Mouse (Mus musculus) frontal cortex, postnatal 25 days (tissue): ENCODE measurements around the gene Aup1.

ENCODE experiments used
- DNase-seq, 2 experiments: peaks; one replicate each; pipeline ENCODE4 v3.0.0; 2022; ENCODE audit warnings: low spot score in 2 of 2

The Aup1 gene

DNA sequence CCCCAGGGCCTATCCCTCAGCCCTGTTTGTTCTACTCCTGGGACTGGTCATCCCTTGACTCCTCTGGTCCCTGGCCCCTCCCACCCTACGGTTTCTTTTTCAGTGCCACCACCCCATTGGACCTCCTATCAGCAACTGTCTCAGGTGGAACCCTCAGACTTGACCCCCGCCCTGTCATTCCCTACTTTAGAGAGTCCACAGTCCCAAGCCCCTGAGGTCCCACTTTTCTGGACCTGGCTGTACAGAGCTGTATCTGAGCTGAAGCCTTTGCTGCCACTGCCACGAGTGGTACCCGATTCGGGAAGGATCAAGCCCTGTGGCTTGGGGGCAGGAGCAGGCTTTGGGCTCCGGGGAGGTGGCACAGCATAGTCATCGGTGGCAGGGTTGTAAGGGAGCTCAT, 23.2 kb upstream of the Aup1 start:
- DNase-seq = no peak

DNA sequence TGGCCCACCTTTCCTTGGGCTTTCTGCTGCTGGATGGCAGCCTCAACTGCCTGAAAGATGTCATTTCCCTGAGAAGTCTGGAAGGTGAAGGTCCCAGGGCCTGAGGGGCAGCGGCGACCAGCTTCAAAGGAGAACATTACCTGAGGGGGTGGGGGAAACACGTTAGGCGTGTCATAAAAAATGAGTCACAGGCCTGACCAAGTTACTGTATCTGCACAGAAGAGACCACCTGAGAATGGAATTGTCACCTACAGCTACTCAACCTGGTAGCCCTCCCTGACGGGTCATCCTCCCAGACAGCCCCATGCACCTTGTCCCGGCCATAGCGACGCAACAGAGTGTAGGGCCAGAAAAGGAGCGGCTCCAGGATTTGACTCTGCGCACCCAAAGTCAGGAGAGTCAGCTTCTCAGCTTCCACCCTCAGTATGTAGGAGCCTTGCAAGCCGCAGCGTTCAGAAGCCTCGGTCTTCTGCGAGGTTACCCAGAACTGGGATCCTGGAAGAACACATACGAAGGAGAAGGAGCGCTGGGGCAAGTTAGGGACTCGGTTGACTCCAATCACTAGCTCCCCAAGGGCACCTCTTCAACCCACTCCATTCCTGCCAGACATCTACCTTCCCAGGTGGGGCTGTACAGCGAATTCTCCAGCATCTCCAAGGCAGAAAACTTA, 22.3 kb upstream of the Aup1 start:
- no peak for DNase-seq

DNA sequence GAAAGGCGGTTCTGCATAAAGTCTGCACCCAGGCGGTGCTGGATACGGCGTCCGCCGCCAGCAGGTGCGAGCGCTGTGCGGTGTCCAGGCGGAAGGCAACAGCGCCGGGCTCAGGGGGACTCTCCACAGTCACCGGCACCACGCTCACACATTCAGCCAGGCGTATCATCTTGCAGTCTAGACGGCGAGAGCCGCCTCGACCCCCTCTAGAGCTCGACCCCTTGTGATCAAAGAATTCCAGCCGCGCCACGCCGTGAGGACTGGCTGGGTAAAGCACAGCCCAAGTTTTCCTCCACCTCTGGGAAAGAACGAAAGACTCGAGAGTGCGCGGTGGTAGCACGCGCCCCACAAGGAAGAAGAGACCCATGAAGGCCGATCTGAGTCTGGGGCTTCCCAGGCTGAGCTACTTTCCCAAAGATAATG, 21.5 kb upstream of the Aup1 start:
- no peak for DNase-seq

DNA sequence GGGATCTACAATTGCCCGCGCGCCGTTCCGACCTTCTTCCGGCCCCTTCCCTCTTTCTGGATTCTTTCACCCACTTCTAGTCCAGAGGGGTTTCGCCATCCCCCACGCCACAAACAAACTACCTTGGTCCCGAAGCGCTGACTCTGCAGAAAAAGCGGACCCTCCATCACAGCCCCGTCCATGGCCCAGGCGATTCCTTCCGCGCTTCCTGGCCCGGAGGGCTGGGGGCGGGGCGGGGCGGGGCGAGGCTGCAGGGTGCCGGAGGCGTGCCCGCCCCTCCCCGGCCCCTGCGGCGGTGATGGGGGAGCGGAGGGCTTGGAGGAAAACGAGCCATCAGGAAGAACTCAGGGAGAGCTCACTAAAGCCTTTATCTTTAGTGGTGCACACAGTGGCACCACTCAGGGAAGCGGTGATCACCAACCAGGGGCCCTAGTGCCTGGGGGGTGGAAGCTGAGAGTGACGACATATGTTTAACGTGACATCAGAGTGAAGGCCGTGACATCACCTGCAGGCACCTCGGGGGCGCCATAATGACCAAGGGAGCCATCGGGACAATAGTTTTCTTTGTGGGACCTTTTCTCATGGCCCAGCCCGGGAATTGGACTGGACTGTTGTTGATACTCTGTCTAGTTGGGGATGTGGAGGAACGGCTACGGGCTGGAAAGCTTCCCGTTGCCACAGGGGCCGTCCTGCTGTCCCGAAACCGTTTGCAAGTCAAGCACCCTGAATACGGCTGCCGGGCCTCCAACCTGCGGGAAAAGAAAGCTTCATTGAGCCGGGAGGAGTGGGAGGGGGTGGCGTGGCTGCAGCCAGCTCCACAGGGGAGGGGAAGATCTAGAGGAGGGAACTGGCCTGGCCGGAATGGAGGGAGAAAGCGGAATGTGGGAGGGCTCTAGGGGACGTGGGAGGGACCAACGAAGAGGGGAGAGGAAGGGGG, 20.8 kb upstream of the Aup1 start, which contains the start of the genes Dok1 and Loxl3:
Dok1 (minus strand) TSS at position 223 of the 937 bp plus-strand sequence.
Loxl3 (plus strand) TSS at position 925 of the 937 bp plus-strand sequence.
- no peak for DNase-seq

DNA sequence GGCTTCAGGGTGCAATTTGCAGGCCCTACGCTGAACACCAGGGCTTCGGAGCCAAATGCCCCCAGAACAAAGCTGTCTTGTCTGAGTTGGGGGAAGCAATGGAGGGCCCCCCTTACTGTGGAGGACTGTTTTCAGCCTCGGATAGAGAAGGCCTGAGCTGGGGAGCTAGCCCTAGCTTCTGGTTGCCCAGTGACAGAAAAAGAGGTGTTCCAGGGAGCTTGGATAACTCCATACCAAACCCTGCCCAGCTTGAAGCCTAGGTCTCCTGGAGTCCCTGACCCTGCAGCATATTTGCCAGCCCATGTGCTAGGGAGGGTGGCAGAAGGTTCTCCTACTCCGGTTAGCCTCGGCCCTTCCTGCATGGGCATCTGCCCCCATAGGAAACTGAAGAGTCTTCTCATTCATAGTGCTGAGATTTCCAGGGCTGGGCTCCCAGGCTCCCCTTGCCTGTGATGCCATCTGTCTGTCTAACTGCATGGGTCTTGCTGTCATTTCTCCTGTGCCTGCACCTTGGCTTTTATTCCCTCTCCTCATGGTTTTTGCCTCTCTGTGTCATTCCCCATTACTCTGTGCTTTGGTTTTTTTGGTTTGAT, 19.8 kb upstream of the Aup1 start:
- DNase-seq = no peak

DNA sequence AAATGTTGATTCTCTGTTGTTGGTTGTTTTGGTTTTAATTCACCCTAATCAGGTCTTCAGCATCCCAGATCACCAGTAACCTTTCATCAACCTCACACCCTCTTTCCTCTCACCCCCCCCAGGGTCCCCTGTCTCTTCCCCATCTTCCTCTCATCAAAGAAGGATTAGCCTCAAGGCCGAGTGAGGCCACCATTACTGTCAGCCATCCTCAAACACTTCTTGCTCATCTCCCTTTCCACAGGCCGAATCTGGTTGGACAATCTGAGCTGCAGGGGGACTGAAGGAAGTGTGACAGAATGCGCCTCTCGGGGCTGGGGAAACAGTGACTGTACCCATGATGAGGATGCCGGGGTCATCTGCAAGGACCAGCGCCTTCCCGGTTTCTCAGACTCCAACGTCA, 17.1 kb upstream of the Aup1 start:
- DNase-seq = no peak

DNA sequence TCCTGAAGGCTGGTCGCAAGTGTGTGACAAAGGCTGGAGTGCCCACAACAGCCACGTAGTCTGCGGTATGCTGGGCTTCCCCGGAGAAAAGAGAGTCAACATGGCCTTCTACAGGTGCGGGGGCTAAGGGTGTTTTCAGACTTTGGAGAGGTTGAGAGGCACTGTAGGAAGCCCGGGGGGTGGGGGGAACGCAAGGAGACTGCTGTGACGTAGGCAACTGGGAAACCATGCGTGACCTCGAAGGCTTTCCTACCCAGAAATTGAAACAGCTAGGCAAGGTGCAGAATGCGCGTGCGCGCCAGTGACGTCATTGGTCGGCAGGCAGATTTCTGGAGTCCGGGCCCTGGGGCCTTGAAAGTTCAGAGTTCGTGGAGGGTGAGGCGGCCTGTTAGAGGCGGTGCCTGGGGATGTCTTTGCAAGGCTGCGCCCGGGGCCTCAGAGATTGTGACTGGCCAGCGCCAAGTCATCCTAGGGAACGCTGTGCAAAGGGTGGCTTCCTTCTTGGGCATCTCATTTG, 15.8 kb upstream of the Aup1 start:
- peak; percentile 82 to 87 for DNase-seq

DNA sequence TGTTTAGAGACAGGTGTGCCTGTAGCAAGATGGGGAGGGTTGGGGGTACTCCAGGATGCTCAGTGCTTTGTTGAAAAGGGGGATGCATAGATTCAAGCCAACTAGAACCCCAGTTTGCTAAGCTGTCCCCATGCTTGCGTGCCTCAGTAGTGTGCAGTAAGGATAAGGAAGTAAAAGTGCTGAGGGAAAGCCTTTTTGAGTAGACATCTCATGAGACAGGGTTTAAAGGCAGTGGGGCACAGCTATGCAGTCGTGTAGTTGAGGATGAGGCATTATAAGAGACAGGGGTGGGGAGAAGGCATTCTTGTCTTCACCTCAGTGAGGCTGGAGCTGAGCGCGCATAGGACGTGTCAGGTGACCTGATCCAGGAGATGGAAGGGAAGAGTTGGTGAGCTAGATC, 13.7 kb upstream of the Aup1 start:
- DNase-seq = no peak

DNA sequence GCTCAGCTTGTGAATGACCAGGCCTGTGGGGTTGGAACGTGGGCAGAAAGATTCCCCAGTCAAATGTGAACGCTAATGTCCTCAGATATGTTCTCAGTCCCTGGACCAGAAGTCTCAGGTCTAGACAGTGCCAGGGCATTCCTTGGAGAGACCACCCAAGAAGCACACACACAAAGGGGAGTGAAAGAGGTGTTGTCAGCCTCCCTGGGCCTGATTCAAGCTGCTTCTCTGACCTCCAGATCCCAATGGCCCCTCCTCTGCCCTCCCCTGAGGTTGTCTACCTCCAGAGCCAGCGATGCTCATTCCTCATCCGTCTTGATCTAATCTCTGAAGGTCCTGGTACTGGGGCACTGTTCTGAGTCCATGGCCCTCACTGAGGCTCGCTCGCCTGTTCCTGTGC, 10.8 kb upstream of the Aup1 start:
- DNase-seq = no peak

DNA sequence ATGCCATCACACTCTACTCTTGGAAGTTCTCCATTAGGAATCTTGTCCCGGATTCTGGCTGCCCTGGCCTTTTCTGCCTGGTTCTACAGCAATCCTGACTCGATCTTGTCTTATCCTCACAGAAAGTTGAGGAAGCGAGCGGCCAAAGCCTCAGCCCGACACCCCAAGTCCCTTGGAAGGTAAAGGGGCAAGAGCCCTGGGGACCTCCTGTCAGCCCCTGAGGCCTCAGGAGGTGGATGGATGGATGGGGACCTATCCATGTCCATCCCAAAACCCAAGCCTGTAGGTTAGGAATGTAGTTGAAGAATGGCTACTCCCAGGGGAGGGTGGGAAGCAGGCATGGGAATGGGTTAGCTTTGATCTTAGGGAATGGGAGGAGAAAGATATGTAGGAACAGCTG, 10.3 kb upstream of the Aup1 start:
- DNase-seq = no peak

DNA sequence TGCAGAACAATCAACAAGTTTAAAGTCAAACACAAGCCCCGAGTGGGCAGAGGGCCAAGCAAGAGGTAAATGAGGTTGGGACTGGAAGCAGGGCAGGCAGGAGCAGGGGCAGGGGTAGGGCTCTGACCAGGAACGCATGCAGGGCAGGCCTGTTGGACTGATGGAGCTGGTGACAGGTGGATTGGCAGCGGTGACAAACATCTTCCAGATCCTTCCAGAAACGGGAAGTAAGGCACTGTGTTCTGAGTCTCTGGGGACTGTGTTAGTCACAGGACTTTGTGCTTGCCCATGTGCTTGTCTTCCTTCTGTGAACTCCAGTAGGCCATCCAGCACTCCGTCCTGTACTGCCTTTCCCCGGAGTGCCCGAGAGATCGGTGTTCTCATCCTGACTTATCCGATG, 9.6 kb upstream of the Aup1 start:
- DNase-seq = no peak

DNA sequence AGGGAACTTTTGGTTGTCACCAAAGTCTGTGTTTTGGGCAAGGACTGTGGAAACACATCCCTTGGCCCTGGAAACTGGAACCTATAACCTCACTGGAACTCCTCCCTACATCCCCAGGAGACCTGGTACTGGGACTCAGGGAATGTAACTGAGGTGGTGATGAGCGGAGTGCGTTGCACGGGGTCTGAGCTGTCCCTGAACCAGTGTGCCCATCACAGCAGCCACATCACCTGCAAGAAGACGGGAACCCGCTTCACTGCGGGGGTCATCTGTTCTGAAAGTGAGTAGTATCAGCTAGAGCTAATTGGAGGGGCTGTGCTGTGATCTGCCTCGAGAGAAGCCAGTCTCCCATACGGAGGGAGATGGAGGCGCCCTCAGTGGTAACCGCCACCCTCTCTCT, 5.0 kb upstream of the Aup1 start:
- no peak for DNase-seq

DNA sequence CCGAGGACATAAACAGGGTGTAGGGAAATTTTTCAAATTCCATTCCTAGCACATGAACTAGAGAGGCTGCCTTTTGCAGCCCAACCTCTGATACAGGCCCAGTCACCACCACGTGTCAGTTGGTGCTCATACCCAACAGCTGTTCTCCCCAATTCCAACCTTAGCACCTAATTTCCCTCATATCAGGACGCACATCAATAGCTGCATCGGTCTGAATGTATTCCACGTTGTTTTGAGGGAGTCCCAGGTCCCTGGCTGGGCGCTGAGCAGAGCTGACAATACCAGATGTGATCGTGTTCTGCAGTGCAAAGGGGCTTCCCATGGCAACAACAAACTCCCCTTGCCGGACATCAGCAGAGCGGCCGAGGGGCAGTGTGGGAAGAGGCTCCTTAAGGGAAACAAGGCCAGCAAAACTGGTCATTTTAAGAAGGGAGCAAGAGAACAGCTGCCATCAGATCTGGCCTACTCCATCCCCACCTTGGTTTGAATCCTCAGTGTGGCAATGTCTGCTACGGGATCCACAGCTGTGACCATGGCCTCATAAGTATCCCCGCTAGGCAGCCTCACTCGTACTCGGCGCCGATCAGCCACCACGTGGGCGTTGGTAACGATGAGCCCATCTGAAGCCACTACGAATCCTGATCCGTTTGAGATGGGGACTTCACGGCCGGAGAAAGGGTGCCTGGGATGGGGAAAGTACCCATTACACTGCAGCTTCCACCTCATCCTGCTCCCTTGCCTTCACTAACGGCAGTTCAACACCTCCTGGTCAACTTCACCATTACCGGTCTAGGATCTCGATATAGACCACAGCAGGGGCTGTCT, 973 bp upstream of the Aup1 start:
- peak in 1 of 2 experiments; percentile 16 for DNase-seq

DNA sequence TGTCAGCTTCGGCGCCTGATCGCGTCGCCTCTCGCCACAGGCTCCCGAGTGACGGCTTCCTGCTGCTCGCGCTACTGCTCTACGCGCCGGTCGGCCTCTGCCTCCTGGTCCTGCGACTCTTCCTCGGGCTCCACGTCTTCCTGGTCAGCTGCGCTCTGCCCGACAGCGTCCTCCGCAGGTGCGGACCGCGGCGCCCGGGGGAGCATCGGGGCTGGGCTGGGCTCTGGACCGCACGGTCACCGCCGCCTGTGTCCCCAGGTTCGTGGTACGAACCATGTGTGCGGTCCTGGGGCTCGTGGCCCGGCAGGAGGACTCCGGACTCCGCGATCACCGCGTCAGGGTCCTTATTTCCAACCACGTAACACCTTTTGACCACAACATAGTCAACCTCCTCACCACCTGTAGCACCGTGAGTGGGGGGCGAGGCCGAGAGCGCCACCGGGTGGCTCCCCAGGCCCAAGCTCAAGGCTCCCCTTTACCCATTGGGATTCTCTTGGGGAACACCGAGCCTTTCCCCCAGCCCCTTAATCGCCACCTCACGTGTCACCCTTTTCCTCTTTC, 630 bp downstream of the Aup1 start, which contains the start of gene Htra2:
Htra2 (minus strand) TSS at position 403 of the 561 bp plus-strand sequence.
- no peak for DNase-seq

DNA sequence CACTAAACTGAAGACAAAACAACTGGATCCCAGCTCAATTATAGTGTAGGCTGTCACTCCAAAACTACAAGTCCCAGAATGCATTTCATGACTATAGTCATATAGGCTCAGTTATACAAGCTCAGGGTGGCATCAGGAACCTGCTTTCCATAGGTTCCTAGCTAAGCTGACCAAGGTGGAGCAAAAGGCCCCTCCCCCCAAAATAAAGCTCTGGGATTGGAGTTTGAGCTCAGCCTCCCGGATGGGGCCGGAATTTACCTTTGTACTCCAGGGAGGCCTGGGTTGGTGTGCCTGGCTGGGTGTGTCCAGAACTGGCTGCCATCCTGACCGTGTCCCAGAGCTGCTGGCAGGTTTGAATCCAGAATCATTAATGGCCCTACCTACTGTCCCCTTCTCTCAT, 3.5 kb downstream of the Aup1 start, which contains the start of gene Dqx1:
Dqx1 (plus strand) TSS at position 55 of the 400 bp plus-strand sequence.
- no peak for DNase-seq

DNA sequence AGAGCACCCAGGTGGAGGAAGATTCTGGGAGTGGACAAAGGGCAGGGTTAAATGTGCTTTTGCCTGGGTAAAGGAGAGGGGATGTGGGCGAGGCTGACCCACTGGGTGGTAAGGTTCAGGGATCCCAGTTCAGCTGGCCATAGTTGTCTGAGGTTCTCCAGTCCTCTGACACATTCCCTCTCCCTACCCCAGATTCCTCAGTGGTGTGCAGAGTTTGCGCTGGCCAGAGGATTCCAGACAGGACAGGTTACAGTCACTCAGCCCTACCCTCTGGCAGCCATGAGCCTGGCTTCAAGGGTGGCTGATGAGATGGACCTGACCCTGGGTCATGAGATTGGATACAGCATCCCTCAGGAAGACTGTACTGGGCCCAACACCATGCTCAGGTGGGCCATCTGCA, 4.4 kb downstream of the Aup1 start:
- no peak for DNase-seq

DNA sequence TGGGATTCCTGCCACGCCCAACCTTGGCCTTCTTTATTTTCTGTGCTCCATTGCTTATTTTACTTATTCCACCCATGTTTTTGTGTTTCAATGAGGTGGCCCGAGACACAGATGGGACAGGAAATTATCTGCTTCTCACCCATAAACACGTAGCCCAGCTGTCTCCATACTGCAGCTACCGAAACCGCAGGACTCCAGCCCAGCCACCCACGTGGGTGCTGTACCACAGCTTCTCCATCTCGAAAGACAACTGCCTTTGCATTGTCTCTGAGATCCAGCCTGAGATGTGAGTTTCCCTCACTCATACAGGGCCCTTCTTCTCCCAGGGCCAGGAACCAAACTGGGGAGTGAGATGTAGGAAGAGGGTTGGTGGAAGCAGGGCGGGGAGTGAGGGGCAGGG, 11.7 kb downstream of the Aup1 start:
- no peak for DNase-seq

DNA sequence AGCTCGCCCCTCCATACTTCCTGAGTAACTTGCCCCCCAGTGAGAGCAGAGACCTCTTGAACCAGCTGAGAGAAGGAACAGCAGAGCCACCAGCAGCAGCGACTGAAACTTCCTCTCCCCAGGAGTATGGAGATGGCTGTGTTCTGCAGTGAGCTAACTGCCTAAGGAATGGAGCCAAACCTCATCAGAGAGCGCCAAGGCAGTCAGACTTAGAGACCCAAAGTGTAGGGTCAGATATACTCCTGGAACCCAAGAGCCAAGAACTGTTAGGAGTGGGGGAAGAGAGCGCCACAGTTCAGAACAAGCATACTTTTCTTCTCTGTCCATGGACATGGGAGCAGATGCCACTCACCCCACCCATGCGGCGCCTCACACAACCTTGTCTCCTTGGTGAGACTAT, 12.1 kb downstream of the Aup1 start:
- no peak for DNase-seq

DNA sequence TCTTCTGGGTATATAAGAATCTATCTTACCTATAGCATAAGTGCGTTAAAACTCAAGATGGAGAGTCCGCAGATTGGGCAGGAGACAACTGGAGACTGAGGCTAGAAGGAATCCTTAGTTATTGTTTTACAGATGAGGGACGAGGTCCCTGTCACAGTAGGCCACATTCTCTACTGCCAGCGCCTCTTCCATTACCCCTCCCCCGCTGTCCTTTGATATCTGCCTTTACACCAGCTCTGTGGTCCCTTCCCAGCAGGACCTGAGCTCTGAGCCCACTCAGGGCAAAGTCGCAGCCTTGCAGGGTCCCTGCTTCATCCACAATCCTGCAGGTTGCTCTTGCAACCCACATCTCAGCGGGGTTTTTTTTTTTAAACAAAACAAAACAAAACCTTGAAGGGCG, 13.9 kb downstream of the Aup1 start:
- DNase-seq = no peak

DNA sequence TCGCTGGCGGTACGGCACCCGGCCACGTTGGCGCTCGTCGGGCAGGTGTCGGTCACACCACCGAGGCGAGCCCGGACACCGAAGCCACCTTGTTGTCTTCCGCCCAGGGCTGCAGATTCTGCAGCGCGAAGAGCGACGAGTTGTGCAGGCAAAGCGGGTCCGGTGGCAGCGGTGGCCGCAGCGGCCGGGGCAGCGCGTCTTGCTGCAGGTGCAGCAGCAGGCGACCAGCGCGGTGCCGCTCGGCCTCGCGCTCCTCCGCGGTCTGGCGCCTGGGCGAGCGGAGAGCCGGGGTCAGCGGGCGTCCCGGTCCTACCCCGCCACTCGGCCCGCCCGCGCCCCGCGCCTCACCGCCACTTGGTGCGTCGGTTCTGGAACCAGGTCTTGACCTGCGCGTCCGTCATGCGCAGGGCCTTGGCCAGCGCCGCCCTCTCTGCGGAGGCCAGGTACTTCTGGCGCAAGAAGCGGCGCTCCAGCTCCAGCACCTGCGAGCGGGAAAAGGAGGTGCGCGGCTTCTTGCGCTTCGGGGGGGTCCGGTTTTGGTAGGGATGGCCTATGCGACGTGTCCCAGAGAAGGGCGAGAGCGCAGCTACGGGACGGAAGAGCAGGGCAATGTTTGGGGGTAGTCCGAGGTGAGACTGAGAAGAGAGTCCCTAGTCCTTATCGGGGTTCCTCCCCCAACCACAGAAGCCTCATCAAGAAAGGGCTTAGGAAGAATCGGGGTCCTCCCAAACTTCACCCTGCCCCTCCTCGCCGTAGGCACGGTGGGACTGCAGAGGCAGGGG, 14.6 kb downstream of the Aup1 start:
- DNase-seq = no peak
